Mouse (Mus musculus): ENCODE data around the gene Mbnl2.
A peak's percentile ranks its signal among the peaks of the same experiment; 100 is the strongest.

Gene Mbnl2

DNA sequence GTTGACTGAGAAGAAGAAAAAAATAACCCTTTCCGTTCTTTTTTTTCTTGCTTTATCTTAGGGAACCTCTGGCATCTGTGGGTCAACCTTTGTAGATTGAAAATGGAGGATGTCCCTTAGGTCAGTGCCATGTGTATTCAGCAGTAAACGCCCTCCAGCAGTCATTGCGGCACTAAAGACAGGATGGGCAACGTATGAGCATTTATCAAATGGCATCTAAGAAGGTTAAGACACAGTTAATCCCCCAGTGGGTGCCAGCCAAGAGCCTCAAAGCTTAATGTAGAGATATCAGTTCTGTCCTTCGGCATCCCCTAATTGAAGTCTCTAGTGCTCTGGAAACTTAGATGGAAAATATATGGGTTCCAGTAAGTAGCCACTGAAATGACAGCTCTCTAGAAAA is 723 bp upstream of the Mbnl2 start:
- DNase-seq (ENCODE audit: low spot score): no peak

DNA sequence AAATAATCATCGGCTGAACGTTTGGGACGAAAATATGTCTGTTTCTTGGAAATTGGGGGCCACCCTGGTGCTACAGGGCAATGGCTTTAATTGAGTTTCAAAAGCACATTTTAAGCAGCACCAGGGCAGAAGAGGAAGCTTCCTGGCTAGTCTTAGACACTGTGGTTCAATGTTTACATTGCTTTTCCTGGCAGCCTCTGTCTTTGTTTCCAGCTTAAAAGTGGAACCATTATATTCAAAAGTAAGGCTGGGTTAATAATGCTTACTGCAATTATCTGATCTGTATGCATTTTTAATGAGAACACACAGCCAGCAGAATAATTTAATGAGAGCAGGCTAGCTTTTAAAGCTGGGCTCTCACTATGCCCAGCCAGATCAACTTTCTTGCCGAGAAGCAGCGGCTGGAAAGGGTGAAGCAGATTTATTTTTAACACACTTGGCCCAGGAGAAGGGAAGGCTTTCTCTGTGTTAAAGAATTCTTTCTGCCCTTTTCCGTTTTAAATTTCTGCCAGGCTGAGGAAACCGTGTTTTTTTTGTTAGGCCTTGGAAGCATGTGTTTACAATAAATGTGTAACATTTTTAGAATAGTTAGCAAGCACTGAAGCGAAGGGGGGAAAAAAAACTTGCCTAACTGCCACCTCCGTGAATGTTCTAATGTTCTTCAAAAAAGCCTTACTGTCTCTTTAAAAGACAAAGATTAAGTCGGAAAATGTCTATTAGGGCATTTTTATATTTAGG is 1.0 kb downstream of the Mbnl2 start:
- peak; percentile 65 for DNase-seq (ENCODE audit: low spot score)

DNA sequence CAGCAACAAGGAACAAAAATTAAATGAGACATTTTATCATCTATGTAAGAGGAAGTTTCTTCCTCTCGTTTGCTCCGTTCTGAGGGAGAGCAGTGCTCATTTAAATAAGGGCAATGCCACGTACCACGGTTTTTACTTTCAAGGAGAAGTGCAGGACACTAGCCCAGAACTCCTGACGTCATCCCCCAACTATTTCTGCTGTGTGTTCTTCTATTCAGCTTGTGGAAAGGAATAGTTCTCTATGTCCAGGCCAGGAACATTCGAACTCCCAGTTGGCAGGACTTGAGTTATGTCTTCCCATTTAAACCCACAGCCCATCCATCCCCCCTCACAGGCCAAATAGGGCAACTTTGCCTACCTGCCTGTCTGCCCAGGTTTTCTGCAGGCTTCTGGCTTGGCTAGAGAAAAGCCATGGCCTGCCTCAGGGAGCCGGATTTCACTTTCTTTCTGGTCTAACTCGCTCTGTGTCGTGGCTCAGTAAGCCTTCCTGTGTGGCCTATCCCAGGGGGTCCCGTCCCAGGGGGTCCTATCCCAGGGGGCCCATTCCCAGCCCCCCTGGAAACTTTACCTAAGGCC is 1.7 kb downstream of the Mbnl2 start:
- DNase-seq (ENCODE audit: low spot score): peak; percentile 67

DNA sequence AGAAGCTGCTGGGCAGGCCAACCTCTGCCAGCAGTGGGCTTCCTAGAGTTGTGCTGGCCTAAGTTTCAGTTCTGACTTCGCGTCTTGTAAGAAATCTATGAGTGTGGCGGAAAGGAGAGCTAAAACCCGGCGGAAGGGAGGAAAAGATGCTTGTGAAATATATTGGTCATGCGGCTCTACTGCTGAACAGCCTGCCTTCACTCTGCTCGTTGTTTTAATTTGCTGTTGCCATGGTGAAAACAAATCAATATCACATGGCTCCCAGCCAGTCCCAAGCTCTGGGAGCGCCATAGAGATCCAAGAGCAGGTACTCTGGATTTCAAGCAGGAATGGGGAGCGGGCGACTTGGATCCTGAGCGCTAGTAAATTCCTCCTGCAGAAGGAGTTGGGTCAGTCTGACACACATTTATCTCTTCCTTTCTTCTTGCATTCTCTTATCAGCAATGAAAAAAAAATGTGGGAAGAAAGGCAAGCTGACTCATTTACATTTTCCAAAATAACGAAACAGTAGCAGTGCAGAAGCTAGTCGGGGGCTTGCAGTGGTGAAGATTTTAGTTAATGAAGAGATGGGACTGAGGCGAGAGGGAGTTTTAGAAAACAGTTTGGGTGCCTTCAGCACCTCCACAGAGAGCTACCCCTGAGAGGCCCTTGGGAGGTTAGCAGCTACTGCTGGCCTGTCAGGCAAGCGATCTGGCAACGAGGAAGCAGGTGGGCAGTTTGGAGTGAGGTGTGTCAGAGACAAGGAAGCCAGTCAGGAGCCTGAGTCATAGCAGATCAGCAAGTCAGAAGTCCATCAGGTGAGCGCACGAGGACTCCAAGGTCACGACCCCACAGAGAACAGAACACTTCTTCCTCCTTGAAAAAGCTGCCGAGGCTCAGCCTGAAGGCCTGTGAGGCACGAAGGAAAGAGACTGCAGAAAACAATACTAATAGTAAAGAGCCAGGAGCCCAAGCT is 3.1 kb downstream of the Mbnl2 start:
- DNase-seq (ENCODE audit: low spot score): peak; percentile 68

DNA sequence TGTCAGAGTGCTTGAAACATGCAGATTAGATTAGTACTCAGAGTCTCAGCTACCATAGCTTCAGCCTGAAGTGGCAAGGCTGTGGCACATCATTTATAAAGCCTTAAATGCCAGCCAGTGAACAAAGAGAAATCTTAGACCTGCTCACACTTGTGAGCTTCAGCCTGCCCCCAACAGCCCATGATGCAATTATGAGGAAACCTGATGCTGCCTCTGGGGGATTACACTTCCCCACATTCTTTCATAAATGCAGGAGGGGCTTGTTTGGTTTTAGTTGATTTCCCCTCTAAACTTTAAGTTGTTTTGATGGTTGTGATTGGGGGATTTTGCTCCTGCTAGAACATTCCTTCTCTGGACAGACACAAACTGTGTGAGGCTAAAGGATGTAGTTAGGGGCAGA is 4.7 kb downstream of the Mbnl2 start:
- no peak for DNase-seq (ENCODE audit: low spot score)

DNA sequence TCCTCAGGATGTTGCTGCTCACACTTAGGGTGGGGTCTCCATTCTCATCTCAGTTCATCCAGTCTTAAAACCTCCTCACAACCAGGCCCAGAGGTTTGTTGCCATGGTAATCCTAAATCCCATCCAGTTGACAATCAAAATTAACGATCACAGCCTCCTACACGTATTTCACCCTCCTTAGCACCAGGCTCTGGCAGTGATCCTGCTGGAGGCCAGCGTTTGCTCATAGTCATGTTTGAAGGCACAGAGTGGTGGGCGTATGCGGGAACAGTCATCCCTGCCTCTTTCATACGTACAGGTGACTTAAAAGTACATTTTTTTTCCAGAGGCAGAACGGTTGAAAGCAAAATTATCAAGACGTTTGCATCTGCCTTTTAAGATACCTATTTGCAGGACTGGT is 8.3 kb downstream of the Mbnl2 start:
- DNase-seq (ENCODE audit: low spot score): no peak

DNA sequence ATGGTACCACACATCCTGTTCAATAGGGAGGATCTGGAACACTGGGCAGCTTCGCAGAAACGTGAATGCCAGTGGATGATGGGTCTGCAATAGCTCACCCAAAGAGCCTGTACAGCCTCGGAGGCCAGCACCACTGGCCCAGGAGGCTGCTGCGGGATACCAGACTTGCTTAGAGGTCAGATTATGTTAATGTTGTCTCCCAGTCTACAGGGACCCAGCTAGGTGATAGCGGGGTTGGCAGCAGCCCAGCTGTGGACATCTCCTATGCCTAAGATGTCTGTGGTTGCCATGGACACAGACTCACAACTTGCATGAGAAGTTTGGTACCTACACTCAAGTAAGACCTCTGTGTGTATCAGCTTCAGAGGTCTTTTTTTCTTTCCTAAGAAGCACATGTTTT is 9.0 kb downstream of the Mbnl2 start:
- DNase-seq (ENCODE audit: low spot score): no peak

DNA sequence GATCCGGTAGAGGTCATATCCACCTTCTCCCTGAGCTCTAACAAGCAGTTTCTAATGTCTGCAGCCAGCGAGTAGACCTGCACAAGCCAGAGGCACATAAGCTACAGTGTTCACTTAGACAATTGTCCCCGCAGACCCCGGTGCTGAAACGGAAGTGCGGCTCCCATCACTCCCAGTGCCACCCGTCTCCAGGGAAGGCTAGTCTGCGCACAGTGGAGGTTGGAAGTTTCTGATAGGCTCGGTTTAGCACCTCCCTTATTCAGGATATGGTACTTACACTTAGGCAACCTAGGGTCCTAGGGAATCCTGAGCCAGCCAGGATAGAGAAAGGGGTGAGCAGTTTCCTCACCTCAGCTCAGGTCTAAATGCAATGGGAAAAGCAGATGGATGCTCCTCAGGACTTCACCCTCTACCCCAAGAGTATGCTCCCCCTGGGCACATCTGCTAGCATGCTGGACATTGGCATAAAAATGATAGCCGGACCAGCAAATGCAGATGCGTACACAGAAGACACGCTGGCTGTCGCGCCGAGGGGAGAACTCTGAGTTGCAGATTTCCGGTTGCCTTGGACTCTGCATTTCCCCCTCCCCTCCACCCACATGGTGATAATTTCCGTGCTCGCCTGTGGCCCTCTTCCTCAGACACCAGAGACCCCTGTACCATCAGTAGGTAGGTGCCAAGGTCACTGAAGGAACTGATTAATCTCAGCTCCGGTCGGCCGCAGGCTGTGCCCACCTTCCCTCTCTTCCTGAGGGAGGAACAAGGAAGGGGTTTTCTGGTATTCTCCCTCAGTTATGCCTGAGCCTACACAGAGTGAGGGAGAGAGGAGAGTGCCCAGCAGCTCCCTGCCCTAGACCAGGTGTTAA is 11.9 kb downstream of the Mbnl2 start:
- no peak for DNase-seq (ENCODE audit: low spot score)

DNA sequence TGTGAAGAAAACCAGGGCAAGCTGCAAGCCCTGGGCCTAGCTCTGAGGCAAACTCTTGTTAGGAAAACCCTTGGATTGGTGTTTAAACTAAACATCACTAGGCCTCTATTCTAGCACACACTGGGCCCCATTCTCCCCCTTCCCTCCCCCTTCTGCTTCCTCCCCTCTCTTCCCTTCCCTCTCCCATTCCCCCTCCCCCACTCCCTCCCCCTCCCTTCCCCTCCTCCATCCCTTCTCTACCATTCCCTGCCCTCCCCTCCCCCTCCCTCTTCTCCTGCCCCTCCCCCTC is 12.5 kb downstream of the Mbnl2 start:
- DNase-seq (ENCODE audit: low spot score): no peak

DNA sequence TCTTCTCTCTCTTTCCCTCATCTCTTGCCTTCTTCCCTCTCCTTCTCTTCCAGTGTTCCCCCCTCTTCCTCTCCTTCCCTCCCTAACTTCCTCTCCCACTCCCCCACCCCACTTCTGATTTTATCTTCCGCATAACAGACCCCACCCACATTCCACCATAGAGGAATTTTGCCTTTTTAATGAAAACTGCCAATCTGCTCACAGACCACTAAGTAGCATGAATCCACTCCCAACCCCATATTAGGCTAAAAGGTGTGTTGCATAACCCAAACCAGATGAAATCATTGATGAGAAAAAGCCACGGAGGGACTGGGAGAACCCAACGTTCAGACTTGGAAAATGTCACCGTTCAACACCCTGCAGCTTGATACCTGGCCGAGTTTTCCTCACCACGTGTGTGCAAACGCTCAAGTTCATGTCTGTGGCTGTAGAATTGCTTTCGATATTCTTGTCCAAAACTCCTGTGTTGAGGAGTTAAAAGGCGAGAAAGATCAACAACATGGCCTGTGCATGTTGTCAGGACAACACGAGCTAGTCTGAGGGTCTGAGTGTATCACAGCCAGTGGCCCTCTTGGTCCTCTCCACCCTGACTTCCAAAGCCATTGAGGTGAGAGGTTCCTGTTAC is 13.0 kb downstream of the Mbnl2 start:
- no peak for DNase-seq (ENCODE audit: low spot score)

DNA sequence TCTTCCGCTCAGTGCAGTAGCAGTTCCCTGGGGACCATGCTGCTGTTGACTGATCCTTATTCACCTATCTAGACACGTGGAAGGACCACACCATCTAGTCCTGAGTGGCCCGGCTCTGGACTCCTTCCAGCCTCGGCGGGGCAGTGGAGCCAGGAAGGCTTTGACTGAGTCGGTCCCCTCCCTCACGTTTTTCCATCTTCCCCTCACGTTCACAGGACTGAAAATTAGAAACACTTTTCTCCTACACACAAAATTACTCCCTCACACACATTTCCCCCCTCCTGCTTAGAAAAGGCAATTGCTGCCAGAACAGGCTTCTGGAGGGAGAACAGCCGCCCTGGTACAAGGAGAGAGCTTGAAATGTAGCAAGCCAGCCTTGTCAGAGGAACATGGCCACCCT is 13.6 kb downstream of the Mbnl2 start:
- no peak for DNase-seq (ENCODE audit: low spot score)

DNA sequence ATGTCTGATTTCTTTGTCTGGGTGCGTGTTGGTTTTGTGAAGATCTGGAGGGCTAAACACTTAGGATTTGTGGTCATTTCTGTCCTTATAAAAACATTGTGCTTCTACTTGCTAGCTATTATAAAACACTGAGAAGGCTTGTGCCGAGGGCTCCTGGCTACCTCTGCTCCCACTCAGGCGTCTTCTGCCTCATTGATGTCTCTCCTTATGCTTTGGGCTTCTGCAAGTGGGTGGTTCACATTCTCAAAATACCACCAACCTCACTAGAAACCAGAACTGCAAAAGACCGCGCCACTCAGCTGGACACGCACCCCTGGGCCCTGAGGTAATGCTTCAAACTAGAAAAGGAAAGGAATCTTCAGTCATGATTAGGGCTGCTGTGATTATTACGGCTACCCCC is 14.1 kb downstream of the Mbnl2 start:
- no peak for DNase-seq (ENCODE audit: low spot score)

DNA sequence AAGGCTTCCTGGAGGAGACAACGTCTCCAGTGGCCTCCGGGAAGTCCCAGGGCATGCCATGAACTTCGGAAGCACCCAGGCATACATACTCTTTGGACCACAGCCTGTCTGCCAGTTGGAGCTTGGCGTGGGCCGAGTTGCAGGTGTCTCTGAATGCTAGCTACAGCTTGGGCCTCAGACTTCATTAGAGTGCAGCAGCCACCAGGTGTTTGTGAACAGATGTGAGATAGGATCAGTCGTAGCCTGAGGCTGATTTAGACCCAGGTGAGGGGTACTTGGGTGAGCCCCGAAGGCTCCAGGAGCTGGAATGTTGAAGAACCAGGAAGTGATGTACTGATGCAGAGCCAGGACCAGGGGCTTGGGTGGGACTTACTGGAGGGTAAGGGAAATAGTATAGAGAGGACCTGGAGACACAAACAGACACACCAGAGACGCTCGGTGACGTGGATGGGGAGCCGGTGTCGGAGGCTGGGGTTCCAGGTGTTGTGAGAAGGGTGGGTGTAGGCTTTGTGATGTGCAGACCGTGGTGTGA is 15.8 kb downstream of the Mbnl2 start:
- no peak for DNase-seq (ENCODE audit: low spot score)

DNA sequence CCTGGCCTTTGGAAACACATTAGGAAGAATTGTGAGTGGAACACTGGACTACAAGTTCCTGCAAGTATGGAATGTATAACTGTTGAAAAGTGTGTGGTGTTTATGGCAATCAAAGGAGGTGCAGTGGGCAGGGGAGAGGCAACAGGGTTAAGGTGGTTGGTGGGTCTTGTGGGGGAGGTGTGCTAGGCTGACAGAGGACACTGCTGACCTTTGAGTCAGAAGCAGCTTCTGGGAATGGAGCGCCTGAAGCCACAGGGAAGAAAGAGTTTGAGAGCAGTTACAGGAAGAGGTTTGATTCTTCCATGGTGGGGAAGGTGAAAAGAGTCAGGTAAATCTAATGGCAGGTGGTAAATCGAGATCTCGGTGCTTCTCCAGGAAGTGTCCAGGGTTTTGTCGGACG is 16.7 kb downstream of the Mbnl2 start:
- no peak for DNase-seq (ENCODE audit: low spot score)

DNA sequence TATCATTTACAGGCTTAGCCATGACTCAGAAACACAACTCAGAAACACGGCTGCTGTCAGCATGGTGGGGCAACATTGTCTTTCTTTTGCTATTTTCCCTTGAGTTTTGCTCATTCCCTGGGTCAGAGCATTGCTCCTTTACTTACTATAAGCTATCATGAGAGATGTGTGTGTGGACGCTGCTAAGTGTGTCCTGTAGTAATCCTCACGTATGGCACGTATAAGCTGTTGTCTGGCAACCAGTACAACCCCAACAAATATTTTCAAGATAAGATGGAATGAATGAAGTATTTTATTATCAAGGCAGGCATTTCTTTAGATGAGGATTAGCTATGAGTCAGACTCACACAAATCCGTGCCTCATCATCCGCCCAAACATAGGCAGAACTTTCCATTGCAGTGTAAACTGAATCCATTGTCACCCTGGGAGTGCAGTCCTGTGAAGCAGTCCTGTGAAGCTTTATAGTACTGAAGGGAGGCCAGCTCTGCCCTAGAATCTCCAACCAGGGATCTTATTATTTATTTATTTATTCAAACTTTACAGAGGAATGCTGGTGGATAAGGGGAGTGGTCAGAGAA is 17.2 kb downstream of the Mbnl2 start:
- no peak for DNase-seq (ENCODE audit: low spot score)

DNA sequence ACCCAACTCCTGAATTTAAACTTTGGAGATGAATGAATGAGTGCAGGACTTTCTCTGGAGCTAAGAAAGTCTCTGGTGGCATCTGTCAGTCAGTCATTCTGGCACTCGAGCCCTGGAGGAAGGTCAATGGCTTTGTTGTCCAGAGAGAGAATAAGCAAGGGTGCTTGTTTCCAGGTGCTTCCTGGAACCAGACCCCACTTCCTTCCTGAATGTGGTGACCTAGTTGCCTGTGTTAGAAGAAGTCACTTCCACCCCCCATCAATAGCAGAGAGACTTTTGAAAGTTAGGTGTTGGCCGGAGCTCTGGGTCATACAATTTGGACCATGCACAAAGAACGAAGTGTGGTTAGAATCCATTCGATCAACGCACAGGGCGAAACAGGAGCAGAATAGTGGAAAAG is 19.0 kb downstream of the Mbnl2 start:
- no peak for DNase-seq (ENCODE audit: low spot score)

DNA sequence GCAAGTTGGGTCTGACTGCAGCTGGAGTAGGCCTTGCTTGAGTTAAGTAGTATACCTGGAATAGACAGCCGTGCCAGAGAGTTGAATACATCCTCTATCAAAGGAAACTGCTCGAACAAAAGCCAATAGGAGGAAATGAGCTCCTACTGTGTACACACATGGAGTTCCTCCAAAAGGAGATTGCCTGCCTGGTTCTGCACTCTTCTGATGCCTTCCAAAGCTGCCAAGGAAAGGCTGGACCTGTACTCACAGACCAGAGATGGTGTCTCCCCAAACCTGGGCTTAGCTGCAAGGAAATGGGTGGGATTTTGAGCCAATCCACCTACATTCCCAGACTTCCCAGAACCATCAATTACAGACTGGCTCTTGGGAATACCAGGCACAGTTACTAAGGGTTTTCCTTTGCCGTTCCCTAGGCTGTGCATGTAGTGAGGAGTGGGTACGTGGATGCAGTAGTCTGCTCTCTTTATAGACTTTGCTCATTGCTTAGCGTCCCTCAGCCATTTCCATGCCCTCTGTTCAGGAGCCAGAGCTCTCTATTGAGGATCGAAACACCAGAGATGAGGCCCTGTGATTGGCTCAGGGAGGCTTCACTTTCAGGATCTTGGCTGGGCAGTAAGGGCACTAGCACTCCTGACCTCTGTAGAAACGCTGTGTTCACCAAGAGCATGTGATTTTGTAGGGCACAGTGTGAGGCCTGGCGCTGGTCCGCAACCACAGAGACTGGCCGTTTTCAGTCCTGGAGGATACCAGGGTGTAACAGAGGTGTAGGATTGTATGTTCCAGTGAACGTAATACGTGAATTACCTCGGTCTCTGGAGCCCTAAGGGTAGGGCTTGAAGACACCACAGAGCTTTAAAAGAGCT is 20.1 kb downstream of the Mbnl2 start:
- no peak for DNase-seq (ENCODE audit: low spot score)

DNA sequence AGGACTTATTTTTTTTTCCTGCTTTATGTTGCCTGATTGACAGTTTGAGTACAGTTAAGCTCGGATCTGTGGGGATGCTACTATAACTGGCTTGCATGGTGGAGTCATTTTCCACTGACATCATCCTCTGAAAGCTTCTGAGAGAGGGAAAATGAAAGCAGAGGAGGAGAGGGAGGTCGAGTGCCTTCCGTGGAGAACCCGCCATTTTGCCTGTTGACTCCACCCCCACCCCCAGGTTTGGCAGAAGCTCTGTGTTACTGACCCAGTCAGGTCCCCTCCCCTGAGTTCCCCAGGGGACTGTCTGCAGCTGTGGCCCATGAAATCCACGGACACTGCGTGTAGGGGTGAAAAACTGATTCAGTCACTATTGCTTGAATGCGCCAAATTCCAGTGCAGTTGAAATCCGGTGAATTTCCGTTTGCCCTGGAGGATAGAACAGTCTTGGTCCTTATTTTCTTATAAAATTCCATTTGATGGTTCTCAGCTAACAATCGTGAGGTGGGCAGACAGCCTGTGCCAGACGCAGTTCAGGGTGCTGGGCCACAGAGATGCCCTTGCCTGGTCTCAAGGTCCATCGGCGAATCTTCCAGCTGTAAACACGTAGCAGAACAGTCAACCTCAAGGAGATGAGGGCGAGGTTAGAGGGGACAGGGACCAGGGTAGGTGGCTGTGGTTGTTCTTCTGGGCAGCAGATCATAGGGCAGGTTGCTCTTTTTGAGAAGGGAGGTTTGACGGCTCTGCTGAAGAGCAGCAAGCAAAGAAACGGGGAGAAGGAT is 20.9 kb downstream of the Mbnl2 start:
- DNase-seq (ENCODE audit: low spot score): no peak

DNA sequence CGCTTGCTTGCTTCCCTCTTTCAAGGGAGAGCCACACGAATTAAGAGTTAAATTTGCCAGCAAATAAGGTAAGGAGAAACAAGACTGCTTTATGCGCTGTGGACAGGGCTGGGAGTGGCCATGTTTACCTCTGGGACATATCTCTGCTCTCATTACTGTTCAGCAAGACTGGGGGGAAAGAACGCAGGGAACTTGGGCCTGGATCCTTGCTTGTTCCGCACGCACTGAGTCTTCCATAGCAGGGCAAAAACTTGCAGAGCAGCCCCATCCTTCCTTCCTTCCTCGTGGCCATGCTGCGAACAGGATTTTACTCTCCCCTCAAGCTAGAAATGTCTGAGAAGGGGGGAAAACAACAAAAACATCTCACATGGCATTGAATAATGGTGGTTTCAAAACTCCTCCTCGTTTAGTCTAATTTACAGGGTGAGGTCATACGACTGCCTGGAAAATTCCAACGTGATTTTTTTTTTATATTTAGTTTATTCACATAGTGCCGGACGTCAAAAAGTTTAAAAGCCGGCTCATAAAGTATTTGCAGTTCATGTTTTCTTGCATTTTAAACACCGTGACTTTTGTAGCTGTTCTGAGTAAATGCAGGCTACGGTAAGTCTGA is 21.8 kb downstream of the Mbnl2 start:
- DNase-seq (ENCODE audit: low spot score): no peak
